Mouse (Mus musculus) embryonic facial prominence, embryonic 14.5 days (tissue): Measurements from ENCODE around the gene Pwwp2a. TPM values are rescaled to one million over a fixed set of nuclear protein-coding genes. Genes with fewer than 3 reads are reported as not detected.

Experiments
- polyA plus RNA-seq: library from polyadenylated mRNA; unstranded; fragments of >200 nt; fragmentation: Nextera tagmentation; extraction: Ambion mirVana; gene quantifications from 2 replicates; pipeline ENCODE4 v1.2.1, GENCODE M21; 2014

Gene Pwwp2a
- polyA plus RNA-seq, 1 experiment from 2014 or later = 31.1 TPM

Other genes with a start within 250 kb of the Pwwp2a start
- gene Slu7, start 248.3 kb upstream of the Pwwp2a start, polyA plus RNA-seq = 46.2 and 54.1 TPM in 2 replicates
- gene C1qtnf2, start 207.7 kb upstream of the Pwwp2a start, polyA plus RNA-seq = 32.3 and 32.7 TPM in 2 replicates
- gene Ccnjl, start 153.2 kb upstream of the Pwwp2a start, polyA plus RNA-seq = 8.1 and 9.0 TPM in 2 replicates
- gene 4933415A04Rik, start 95.0 kb upstream of the Pwwp2a start, polyA plus RNA-seq = 1.6 and 2.2 TPM in 2 replicates
- not detected in 2 replicates for gene Fabp6, start 80.5 kb upstream of the Pwwp2a start, polyA plus RNA-seq
- 63.9 and 64.4 TPM in 2 replicates for gene Ttc1, start 66.0 kb downstream of the Pwwp2a start, polyA plus RNA-seq
- gene Adra1b, start 219.2 kb downstream of the Pwwp2a start, polyA plus RNA-seq = 0.59 and 0.67 TPM in 2 replicates